Mouse (Mus musculus) macrophage (primary cell): ENCODE data around the gene Zmynd8. TPM values are rescaled to one million over a fixed set of nuclear protein-coding genes. Genes with fewer than 3 reads are reported as not detected.
A peak's percentile ranks its signal among the peaks of the same experiment; 100 is the strongest.

Source experiments
- H3K27ac ChIP-seq: fragments of 350-480 bp; formaldehyde crosslinking; 2 replicates; pipeline ENCODE4 v1.9.0; 2021
- H3K36me3 ChIP-seq: fragments of 350-480 bp; formaldehyde crosslinking; 2 replicates; pipeline ENCODE4 v1.9.0; 2021; ENCODE audit errors: inconsistent target
- H3K4me3 ChIP-seq: fragments of 350-480 bp; formaldehyde crosslinking; 2 replicates; pipeline ENCODE4 v1.9.0; 2021; ENCODE audit errors: inconsistent target
- H3K79me2 ChIP-seq: fragments of 350-480 bp; formaldehyde crosslinking; 2 replicates; pipeline ENCODE4 v1.9.0; 2021; ENCODE audit errors: inconsistent target
- WGBS: methylation state at CpG from one replicate; pipeline ENCODE4 v1.1.7; 2026; ENCODE audit warnings: inconsistent platforms; ENCODE audit not compliant: missing documents; 5-methylcytosine and 5-hydroxymethylcytosine counted together
- polyA plus RNA-seq: library from polyadenylated mRNA; stranded (reverse); fragments of 250-400 nt; gene quantifications from 3 replicates; pipeline ENCODE4 v1.2.4, GENCODE M21; 2018; ENCODE audit warnings: inconsistent platforms
- total RNA-seq, 78 experiments: library from RNA; depleted of rRNA; stranded (reverse); fragments of 250-400 nt; gene quantifications; 1 replicate in 9 of 78; 2 replicates in 24 of 78; 3 replicates in 43 of 78; 4 replicates in 2 of 78; pipeline ENCODE4 v1.2.4; 2018; ENCODE audit warnings: inconsistent platforms in 56 of 78

Gene Zmynd8
- 100 to 1,000 TPM; 113 to 715 (median 441) TPM for total RNA-seq (2018; cell fraction: chromatin; rRNA removed)
- 100 to 1,000 TPM in 8 of 26 experiments, 10 to 100 TPM in 18; 32.1 to 112 (median 96.4) TPM for total RNA-seq (2018; cell fraction: cytosol; rRNA removed)
- total RNA-seq (2018; cell fraction: nucleus; rRNA removed) = 100 to 1,000 TPM in 22 of 26 experiments, 10 to 100 TPM in 4; 57.9 to 347 (median 193) TPM
- 52.3 to 95.5 TPM (median 75.2 TPM) in 3 replicates for polyA plus RNA-seq

DNA sequence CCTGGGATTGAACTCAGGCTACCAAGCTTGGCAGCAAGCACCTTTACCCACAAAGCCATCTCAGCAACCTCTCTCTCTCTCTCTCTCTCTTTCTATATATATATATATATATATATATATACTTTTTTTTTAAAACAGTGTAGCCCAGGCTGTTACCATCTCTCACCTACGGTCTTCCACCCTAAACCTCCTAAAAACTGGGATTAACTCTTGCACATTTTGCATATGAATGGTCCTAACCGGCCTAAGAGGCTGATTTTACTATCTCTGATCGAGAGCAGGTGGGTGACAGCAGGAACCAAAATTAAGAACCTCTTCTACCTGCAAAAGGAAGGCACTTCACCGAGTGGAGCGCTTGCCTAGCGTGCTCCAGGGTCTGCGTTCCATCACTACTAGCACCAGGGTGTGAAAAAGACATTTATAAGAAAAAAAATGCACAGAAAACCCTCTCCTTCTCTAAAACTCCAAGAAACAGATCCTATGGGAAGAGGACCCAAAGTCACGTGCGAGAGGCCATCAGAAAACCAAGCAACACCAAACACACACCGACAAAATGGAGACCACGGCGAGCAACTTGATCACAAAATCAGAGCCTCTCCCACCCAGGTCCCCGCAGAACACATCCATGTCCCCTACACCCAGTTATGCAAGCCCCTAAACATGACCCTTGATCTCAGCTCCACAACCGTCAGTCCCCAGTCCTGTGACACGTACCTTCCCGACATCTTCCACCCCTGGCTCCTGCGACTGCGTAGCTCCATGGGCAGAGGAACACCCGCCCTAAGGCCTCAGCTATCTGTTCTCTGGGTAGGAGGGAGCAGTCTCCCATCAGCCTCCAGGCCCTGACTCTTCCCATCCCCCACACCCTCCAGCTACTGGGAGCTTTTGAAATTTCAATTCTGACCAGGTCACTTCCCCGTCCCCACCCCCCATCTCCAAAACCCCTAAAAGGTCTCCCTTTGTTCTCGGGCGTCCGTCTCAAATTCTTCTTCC is at the start of gene Zmynd8:
Zmynd8 (minus strand) TSS at position 815 of the 993 bp plus-strand sequence.
- no peaks in the 10 kb centered on the region for H3K79me2 ChIP-seq
- H3K4me3 ChIP-seq = no peak within 1 kb of the TSS
- no peaks in the 10 kb centered on the region for H3K36me3 ChIP-seq
- WGBS = 92% methylated on average over 20 of the region's 23 CpGs
- H3K27ac ChIP-seq = no peak within 1 kb of the TSS

DNA sequence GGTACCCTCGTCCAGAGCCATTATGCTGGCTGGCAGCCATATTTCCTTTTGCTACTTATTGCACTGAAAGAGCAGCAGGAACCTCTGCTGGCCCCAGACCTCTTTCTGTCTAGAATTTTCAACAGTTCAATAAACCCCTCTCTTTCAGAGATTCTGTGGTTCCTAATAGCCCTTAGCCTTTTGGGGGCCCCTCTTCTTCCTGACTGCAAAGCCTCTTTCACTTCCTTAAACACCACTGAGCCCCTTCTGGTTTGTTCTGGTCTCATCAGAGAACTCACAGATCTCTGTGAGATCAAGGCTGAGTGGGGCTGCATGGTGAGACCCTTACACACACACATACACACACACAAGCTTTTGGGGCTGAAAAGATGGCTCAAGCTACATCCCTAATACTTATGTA is 49.2 kb upstream of the Zmynd8 start:
- no peak overlapping the region for H3K4me3 ChIP-seq
- H3K27ac ChIP-seq = peak overlapping the region; percentile 97
- 11% methylated on average over 1 of the region's 1 CpGs for WGBS

DNA sequence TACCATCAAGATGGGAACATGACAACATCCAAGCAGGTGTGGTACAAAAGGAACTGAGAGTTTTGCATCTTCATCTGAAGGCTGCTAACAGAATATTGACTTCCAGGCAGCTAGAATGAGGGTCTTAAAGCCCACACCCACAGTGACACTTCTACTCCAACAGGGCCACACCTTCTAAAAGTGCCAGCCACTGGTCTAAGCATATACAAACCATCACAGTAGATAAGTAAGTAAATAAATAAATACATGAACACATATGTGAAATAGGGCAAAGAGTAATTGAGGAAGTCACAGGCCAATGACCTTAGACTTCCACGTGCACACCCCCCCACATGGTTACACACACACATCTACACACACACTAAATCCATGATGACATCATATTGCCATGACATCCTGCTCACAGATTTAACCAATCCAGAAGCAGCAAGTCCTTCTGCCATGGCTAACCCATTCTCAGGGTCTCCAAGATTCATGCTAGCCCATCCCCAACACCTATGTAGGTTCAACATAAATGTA is 47.3 kb upstream of the Zmynd8 start:
- WGBS = 17% methylated on average over 1 of the region's 1 CpGs
- no peaks in the 10 kb centered on the region for H3K36me3 ChIP-seq
- no peaks in the 10 kb centered on the region for H3K79me2 ChIP-seq
- peak overlapping the region; percentile 97 for H3K27ac ChIP-seq
- no peak overlapping the region for H3K4me3 ChIP-seq

More for the DNA sequence above, 49.2 kb upstream of the Zmynd8 start:
- no peaks in the 10 kb centered on the region for H3K79me2 ChIP-seq
- H3K36me3 ChIP-seq = no peaks in the 10 kb centered on the region

DNA sequence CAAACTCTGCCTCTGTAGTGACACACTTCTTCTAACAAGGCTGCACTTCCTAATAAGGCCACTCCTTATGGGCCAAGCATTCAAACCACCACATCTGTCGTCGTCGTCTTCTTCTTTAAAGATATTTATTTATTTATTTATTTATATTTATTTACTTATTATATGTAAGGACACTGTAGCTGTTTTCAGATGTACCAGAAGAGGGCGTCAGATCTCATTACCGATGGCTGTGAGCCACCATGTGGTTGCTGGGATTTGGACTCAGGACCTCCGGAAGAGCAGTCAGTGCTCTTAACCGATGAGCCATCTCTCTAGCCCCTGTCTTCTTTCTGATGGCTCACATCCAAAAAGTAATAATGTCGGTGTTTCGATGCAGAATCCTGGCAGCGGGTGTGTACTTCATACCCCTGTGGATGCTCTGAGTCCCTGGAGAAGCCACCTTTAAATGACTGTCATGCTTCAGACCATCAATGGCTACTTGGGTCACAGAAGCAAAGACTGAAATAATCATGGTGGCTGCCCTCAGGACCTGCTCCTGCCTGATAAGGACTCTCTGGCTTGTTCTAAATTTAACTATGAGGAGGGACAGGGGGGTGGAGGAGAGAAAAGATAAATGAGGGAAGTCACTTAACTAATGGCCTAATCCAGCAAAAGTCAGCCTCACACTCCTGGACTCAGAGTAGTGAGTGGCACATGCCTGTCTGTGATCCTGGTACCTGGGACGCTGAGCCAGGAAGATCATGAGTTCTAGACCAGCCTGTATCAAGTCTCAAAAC is 45.9 kb upstream of the Zmynd8 start:
- H3K79me2 ChIP-seq = no peaks in the 10 kb centered on the region
- WGBS = 95% methylated on average over 11 of the region's 11 CpGs
- no peaks in the 10 kb centered on the region for H3K36me3 ChIP-seq
- H3K4me3 ChIP-seq = no peak overlapping the region
- H3K27ac ChIP-seq = no peak overlapping the region

DNA sequence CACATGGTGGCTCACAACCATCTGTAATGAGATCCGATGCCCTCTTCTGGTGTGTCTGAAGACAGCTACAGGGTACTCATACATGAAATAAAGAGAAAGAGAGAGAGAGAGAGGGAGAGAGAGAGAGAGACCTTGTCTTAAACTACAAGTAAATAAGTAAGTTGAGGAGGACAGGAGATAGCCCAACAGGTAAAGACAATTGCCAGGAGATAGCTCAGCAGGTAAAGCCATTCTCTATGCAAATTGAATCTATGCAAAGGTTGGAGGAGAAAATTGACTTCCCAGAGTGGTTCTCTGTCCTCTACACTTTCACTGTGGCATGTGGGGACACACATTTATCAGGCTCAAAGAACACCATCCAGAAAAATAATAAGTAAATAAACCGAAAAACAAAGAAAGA is 44.3 kb upstream of the Zmynd8 start:
- 100% methylated on average over 1 of the region's 2 CpGs for WGBS
- Histone ChIP-seq H3K4me3 (no peak overlapping the region), H3K36me3 (no peaks in the 10 kb centered on the region), H3K27ac (no peak overlapping the region), H3K79me2 (no peaks in the 10 kb centered on the region)

DNA sequence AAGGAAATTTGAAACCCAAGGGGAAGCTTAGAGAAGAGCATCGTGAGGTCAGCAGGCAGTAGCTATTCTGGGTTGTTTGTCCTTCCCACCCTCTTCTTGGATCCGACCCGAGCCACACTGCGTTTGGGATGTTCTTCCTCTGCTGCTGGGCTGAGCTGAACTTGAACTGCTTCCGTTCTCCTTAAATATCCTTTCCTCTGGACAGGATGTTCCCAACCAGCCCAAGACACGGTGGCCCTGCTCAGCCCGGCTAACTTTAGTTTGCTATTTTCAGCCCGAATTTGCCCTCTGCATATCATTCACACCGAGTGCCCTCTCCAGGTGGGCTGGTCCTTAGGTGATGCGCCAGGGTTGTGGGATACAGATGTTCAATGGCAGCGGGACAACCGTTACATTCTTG is 37.3 kb upstream of the Zmynd8 start:
- 89% methylated on average over 12 of the region's 12 CpGs for WGBS
- Histone ChIP-seq H3K27ac (no peak overlapping the region), H3K79me2 (no peaks in the 10 kb centered on the region)

DNA sequence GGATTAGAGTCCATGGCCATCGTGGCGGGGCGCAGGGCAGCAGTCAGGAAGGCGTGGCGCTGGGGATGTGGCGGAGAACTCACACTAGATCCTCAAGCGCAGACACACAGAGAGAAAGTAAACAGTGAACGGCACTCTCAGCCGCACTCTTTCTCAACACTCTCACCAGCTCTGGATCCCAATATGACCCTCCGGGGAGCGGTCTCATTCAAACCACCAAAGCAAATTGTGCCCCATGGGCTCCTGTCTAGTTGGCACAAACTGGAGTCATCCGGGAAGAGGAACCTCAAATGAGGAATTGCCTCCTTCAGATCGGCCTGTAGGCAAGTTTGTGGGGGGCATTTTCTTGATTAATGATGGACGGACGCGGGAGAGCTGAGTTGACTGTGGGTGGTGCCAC is 28.9 kb upstream of the Zmynd8 start:
- H3K27ac ChIP-seq = no peak overlapping the region
- H3K79me2 ChIP-seq = no peaks in the 10 kb centered on the region; the same call in 1 of the 2 replicates
- no peaks in the 10 kb centered on the region for H3K36me3 ChIP-seq
- WGBS = 89% methylated on average over 16 of the region's 16 CpGs
- no peak overlapping the region for H3K4me3 ChIP-seq

More for the DNA sequence above, 37.3 kb upstream of the Zmynd8 start:
- no peak overlapping the region for H3K4me3 ChIP-seq
- H3K36me3 ChIP-seq = no peaks in the 10 kb centered on the region

DNA sequence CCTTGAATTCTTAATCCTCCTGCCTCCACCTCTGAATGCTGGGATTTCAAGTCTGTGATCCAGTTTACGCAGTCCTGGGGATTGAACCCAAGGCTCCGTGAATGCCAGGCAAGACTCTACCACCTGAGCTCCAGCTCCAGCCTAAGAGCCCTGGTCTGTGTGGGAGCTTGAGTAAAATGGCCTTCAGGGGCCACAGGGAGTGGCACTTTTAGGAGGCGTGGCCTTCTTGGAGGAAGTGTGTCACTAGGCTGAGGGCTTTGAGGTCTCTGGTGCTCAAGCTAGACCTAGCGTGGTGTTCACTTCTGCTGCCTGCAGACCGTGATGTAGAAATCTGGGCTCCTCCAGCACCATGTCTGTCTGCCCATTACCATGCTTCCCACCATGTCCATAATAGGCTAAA is 27.4 kb upstream of the Zmynd8 start:
- H3K79me2 ChIP-seq = no peaks in the 10 kb centered on the region; the same call in 1 of the 2 replicates
- no peaks in the 10 kb centered on the region for H3K36me3 ChIP-seq
- 90% methylated on average over 5 of the region's 5 CpGs for WGBS
- no peak overlapping the region for H3K4me3 ChIP-seq
- no peak overlapping the region for H3K27ac ChIP-seq

DNA sequence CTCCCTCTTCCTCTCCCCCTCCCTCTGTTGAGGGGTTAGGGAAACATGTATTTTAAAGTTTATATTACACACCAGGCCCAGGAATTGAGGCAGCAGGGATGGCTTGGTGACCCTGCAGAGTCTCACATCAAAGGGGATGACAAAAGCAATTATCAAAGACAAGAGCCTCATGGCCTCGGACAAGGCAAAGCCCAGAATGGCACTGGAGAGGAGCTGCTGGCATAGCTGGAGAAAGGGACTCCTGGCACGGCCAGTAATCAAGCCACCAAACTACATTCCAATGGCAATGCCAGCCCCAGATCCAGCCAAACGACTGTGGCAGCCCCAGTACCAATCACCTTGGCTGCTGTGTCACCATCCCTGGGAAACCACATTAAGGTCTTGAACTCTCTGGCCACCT is 26.3 kb upstream of the Zmynd8 start:
- Histone ChIP-seq H3K27ac (no peak overlapping the region), H3K36me3 (no peaks in the 10 kb centered on the region), H3K79me2 (no peaks in the 10 kb centered on the region; the same call in 1 of the 2 replicates), H3K4me3 (no peak overlapping the region)
- 64% methylated on average over 3 of the region's 3 CpGs for WGBS

DNA sequence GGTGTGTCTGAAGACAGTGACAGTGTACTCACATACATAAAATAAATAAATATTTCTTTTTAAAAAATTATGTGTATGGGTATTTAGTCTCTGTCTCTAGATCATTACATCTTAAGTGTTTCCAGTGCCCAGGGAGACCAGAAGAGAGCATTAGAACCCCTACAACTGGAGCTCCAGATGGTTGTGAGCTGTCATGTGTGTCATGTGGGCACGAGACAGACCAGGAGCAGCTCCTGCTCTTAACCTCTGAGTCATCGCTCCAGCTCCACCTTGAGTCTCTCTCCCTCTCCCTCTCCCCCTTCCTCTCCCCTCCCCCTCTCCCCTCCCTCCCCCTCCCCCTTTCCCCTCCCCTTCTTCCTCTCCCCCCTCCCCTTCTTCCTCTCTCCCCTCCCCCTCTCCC is 25.9 kb upstream of the Zmynd8 start:
- Histone ChIP-seq H3K79me2 (peaks cover 1% of the 10 kb centered on the region; the same call in 1 of the 2 replicates), H3K36me3 (no peaks in the 10 kb centered on the region), H3K27ac (peak overlapping the region; percentile 93), H3K4me3 (no peak overlapping the region)
- WGBS = 25% methylated on average over 1 of the region's 2 CpGs

DNA sequence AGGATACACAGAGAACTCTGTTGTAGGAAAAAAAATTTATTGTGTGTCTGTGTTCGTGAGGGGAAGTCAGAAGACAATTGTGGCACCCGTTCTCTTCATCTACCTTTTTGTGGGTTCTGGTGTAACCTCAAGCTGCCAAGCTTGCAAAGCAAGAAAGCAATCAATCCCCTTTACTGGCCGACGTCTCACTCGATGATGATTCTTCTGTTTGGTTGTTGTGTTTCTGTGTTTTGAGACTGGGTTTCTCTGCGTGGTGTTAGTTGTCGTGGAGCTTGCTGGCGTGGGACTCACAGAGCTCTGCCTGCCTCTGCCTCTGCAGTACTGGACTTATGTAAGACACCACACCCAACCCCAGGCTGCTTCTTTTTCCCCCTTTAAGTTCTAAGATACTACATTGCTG is 24.9 kb upstream of the Zmynd8 start:
- H3K27ac ChIP-seq = peak overlapping the region; percentile 93
- no peak overlapping the region for H3K4me3 ChIP-seq
- H3K36me3 ChIP-seq = no peaks in the 10 kb centered on the region
- 65% methylated on average over 8 of the region's 8 CpGs for WGBS
- peaks cover 5% of the 10 kb centered on the region; the same call in 1 of the 2 replicates for H3K79me2 ChIP-seq

DNA sequence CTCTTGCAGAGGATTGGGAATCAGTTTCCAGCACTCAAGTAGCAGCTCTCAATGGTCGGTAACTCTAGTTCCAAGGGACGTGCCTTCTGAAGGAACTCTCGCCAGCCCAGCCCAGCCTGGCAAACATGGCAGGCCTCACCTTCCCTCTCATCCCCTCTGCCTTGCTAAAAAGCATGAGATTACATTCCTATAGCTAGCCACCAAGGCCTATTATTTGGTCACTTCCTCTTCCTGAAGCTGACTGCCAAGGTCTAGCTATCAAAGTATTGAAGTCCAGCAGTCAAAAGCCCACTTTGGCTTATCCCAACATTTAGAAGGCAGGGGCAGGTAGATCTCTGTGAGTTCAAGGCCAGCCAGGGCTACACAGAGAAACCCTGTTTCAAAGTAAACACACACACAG is 24.2 kb upstream of the Zmynd8 start:
- Histone ChIP-seq H3K4me3 (no peak overlapping the region), H3K79me2 (peaks cover 9% of the 10 kb centered on the region; the same call in 1 of the 2 replicates), H3K27ac (peak overlapping the region; percentile 93), H3K36me3 (no peaks in the 10 kb centered on the region)
- 71% methylated on average over 3 of the region's 3 CpGs for WGBS

DNA sequence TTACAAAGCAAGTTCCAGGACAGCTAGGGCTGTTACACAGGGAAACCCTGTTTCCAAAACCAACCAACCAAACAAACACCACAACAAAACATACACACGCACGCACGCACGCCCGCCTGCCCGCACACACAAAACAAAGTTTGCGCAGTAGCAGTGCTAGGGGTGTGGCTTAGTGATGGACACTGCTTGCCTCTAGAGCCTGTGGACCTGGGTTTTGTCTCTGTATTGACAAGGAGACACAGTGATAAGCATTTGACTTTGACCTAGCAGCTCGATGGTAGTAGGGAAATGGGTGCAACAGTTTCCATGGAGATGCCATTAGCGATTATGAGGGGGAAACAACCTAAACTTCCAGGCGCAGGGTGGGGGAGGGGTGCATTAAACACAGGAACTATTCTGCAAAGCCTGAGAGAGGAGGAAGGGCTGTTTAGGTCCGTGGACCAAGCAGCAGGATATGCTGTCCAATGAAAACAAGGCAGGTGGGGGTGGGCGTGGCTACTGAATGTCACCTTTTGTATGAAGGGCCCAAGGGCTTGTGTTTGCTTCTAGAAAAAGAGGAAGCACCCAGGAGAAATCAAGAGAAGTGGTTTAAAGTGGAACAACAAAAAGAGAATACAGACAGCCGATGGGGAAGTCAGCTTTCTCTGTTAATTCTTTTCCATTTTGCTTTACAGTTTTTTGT is 23.4 kb upstream of the Zmynd8 start:
- Histone ChIP-seq H3K27ac (peak overlapping the region; percentile 93), H3K79me2 (peaks cover 12% of the 10 kb centered on the region; the same call in 1 of the 2 replicates), H3K36me3 (no peaks in the 10 kb centered on the region), H3K4me3 (no peak overlapping the region)
- 49% methylated on average over 13 of the region's 13 CpGs for WGBS

DNA sequence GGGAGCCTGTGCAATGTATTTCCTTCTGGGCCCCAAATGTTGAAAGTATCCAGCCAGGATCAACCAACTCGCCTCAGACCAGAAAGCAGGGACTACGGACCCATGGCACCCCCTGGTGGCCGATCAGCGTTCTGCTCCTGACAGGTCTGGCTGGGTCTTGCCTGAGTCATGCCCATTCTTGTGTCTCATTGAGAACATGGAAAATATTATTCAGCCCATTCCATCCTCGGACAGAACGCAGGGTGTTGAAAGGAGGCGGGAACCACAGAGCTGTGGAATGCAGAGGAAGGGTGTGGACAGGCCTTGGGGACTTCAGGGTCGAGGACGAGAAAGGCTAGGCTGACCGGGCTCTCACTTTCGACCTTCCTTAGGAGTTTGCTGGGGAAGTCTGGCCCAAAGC is 15.5 kb upstream of the Zmynd8 start:
- Histone ChIP-seq H3K4me3 (no peak overlapping the region), H3K36me3 (no peaks in the 10 kb centered on the region), H3K27ac (no peak overlapping the region), H3K79me2 (peaks cover 8% of the 10 kb centered on the region; the same call in 1 of the 2 replicates)
- 28% methylated on average over 11 of the region's 11 CpGs for WGBS
